Mouse (Mus musculus) stomach, postnatal 0 days (tissue): Measurements from ENCODE around the gene Shmt1.

Experiments
- CTCF ChIP-seq: IDR thresholded peaks from 2 replicates; pipeline ENCODE4 v1.5.1; 2016; ENCODE audit warnings: antibody characterized with exemption, low read depth, mild to moderate bottlenecking, moderate library complexity
- EP300 ChIP-seq: optimal IDR thresholded peaks from 2 replicates; pipeline ENCODE3; 2016; ENCODE audit warnings: antibody characterized with exemption

GRCm38 (mm10) chr11:60755570-60755969 lies 55.9 kb downstream of the Shmt1 start:
- no peak for TF ChIP-seq EP300
- TF ChIP-seq CTCF, result no peak
